Mouse (Mus musculus): ENCODE data around the gene Klf1. TPM values are rescaled to one million over a fixed set of nuclear protein-coding genes. Genes with fewer than 3 reads are reported as not detected.

Gene Klf1
- 0.16 and 0.51 TPM in 2 replicates for polyA plus RNA-seq (2012; rRNA removed; ENCODE audit: low replicate concordance)

DNA sequence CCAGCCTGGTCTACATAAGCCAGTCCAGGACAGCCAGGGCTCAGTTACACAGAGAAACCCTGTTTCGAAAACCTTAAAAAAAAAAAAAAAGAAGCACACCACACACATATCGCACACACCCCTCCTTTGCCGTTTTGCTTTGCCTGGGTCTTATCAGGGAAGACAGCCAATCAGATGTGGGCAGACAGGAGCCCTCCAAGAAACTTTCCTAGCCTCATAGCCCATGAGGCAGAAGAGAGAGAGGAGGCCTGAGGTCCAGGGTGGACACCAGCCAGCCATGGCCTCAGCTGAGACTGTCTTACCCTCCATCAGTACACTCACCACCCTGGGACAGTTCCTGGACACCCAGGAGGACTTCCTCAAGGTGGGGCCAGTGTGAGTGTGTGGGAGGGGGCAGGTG is at the start of gene Klf1:
Gene Klf1, plus strand, starts transcription at position 177 of the 400 bp plus-strand sequence.

GRCm38 (mm10) chr8:84856864-84857441 is 44.8 kb upstream of the Klf1 start, which contains the start of gene Farsa:
Farsa (plus strand) TSS chr8:84856989.

DNA sequence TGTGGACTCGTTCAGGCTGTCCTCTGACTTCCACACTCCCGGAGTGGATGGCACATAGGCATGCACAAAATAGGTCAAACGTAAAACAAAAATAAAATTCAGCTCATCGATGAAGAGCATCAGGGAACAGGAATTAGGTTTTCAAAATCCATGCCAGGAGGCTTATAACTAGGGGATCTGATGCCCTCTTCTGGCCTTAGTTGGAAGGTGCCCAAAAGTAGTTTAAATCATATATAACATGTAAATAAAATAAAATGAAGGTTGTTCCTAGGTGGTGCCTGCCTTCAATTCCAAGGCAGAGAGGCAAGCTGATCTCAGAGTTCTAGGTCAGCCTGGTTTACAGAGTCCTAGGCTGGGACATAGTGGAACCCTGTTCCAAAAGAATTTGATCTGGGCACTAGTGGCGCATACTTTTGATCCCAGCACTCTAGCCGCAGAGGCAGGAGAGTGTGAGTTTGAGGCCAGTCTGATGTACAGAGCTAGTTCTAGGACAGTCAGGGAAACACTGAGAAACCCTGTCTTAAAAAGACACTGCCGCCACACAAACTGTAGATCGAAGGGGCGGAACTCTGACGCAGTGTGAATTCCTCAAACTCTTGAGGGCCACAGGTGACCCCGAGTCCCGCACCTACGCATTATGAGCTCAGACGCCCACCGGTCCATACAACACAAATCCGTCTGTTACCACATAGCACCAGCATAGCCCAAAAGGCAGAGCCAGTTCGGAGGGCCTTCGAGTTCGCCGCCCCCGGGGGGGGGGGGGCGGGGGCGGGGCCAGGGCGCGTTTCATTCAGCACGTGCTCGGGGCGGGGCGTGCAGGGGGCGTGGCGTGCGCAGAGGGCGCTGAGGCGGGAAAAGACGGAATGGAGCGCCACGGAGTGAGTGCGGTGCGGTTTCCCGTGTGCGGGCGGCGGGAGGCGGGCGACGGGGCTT is 30.1 kb upstream of the Klf1 start, which contains the start of gene Syce2:
Gene Syce2, plus strand, starts transcription at position 736 of the 933 bp plus-strand sequence.

GRCm38 (mm10) chr8:84893709-84894134 is 8.0 kb upstream of the Klf1 start, which contains the start of gene Gcdh:
Gcdh (minus strand) TSS chr8:84893921.

GRCm38 (mm10) chr8:84908421-84909161 is 6.9 kb downstream of the Klf1 start, which contains the start of gene Dnase2a:
Dnase2a (plus strand) TSS chr8:84908560.

DNA sequence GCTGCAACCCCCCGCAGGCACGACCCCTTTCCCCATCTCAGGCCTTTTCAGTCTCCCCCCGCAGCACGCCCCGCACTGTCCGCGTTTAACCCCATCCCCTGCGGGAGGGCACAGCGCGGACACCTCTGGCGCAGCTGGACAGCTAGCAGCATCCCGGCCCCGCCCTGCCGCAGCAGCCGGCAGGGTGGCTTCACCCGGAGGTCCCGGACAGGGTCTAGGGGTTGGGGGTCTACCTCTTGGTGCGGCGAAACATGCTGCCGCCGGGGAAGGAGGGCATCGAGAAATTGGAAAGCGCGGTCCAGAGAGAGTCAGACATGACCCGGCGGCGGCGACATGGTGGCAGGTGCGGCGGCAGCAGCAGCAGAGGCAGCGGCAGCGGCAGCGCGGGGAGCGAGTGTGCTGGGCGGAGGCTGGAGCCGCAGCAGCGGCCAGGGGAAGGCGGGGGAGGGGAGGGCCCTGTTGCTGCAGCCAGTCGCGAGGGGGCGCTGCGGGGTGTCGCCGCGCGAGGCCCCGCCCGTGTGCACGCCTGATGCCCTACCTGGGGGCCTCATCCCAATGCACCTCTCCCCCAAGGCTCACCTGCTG is 35.3 kb downstream of the Klf1 start, which contains the start of gene Mast1:
Gene Mast1, minus strand, starts transcription at position 398 of the 585 bp plus-strand sequence.

GRCm38 (mm10) chr8:84946528-84947240 is 45.0 kb downstream of the Klf1 start, which contains the start of gene Rtbdn:
Rtbdn (plus strand) TSS chr8:84946991.

Other genes with a start within 250 kb of the Klf1 start
- gene Ier2, start 239.1 kb upstream of the Klf1 start, polyA plus RNA-seq (2012; rRNA removed; ENCODE audit: low replicate concordance) = 10.0 and 33.4 TPM in 2 replicates
- gene Trmt1, start 215.6 kb upstream of the Klf1 start, polyA plus RNA-seq (2012; rRNA removed; ENCODE audit: low replicate concordance) = 97.6 and 166 TPM in 2 replicates
- 89.1 and 102 TPM in 2 replicates for gene Nacc1, start 214.1 kb upstream of the Klf1 start, polyA plus RNA-seq (2012; rRNA removed; ENCODE audit: low replicate concordance)
- 25.7 and 54.6 TPM in 2 replicates for gene Lyl1, start 200.5 kb upstream of the Klf1 start, polyA plus RNA-seq (2012; rRNA removed; ENCODE audit: low replicate concordance)
- 2.0 and 4.5 TPM in 2 replicates for gene G430095P16Rik, start 178.9 kb upstream of the Klf1 start, polyA plus RNA-seq (2012; rRNA removed; ENCODE audit: low replicate concordance)
- 59.5 and 91.6 TPM in 2 replicates for gene Nfix, start 101.6 kb upstream of the Klf1 start, polyA plus RNA-seq (2012; rRNA removed; ENCODE audit: low replicate concordance)
- 2.4 and 2.9 TPM in 2 replicates for gene Dand5, start 79.1 kb upstream of the Klf1 start, polyA plus RNA-seq (2012; rRNA removed; ENCODE audit: low replicate concordance)
- 13.8 and 69.9 TPM in 2 replicates for gene Gadd45gip1, start 70.4 kb upstream of the Klf1 start, polyA plus RNA-seq (2012; rRNA removed; ENCODE audit: low replicate concordance)
- gene Rad23a, start 61.3 kb upstream of the Klf1 start, polyA plus RNA-seq (2012; rRNA removed; ENCODE audit: low replicate concordance) = 82.5 and 118 TPM in 2 replicates
- 159 and 214 TPM in 2 replicates for gene Calr, start 55.0 kb upstream of the Klf1 start, polyA plus RNA-seq (2012; rRNA removed; ENCODE audit: low replicate concordance)
- 45.3 and 57.4 TPM in 2 replicates for gene Farsa, start 44.9 kb upstream of the Klf1 start, polyA plus RNA-seq (2012; rRNA removed; ENCODE audit: low replicate concordance)
- 0.81 and 0.99 TPM in 2 replicates for gene Syce2, start 29.8 kb upstream of the Klf1 start, polyA plus RNA-seq (2012; rRNA removed; ENCODE audit: low replicate concordance)
- 105 and 190 TPM in 2 replicates for gene Gcdh, start 8.0 kb upstream of the Klf1 start, polyA plus RNA-seq (2012; rRNA removed; ENCODE audit: low replicate concordance)
- 41.2 and 44.9 TPM in 2 replicates for gene Dnase2a, start 6.6 kb downstream of the Klf1 start, polyA plus RNA-seq (2012; rRNA removed; ENCODE audit: low replicate concordance)
- 0.14 and 0.35 TPM in 2 replicates for gene Mast1, start 35.4 kb downstream of the Klf1 start, polyA plus RNA-seq (2012; rRNA removed; ENCODE audit: low replicate concordance)
- not detected in 2 replicates for gene Rtbdn, start 45.1 kb downstream of the Klf1 start, polyA plus RNA-seq (2012; rRNA removed; ENCODE audit: low replicate concordance)
- 2.1 TPM in 1 of 2 replicates, not detected in the other for gene Gm49661, start 67.5 kb downstream of the Klf1 start, polyA plus RNA-seq (2012; rRNA removed; ENCODE audit: low replicate concordance)
- 111 and 179 TPM in 2 replicates for gene Prdx2, start 67.7 kb downstream of the Klf1 start, polyA plus RNA-seq (2012; rRNA removed; ENCODE audit: low replicate concordance)
- 44.4 and 48.4 TPM in 2 replicates for gene Rnaseh2a, start 67.8 kb downstream of the Klf1 start, polyA plus RNA-seq (2012; rRNA removed; ENCODE audit: low replicate concordance)
- gene Junb, start 76.8 kb downstream of the Klf1 start, polyA plus RNA-seq (2012; rRNA removed; ENCODE audit: low replicate concordance) = 50.5 and 206 TPM in 2 replicates
- gene Hook2, start 88.7 kb downstream of the Klf1 start, polyA plus RNA-seq (2012; rRNA removed; ENCODE audit: low replicate concordance) = 7.7 and 9.8 TPM in 2 replicates
- 0.11 TPM in 1 of 2 replicates, not detected in the other for gene Best2, start 112.6 kb downstream of the Klf1 start, polyA plus RNA-seq (2012; rRNA removed; ENCODE audit: low replicate concordance)
- gene Asna1, start 123.4 kb downstream of the Klf1 start, polyA plus RNA-seq (2012; rRNA removed; ENCODE audit: low replicate concordance) = 106 and 148 TPM in 2 replicates
- 44.8 and 82.2 TPM in 2 replicates for gene Trir, start 124.9 kb downstream of the Klf1 start, polyA plus RNA-seq (2012; rRNA removed; ENCODE audit: low replicate concordance)
- 63.6 and 82.2 TPM in 2 replicates for gene Tnpo2, start 135.0 kb downstream of the Klf1 start, polyA plus RNA-seq (2012; rRNA removed; ENCODE audit: low replicate concordance)
- 39.5 and 40.0 TPM in 2 replicates for gene Fbxw9, start 158.1 kb downstream of the Klf1 start, polyA plus RNA-seq (2012; rRNA removed; ENCODE audit: low replicate concordance)
- gene Gm5741, start 166.1 kb downstream of the Klf1 start, polyA plus RNA-seq (2012; rRNA removed; ENCODE audit: low replicate concordance) = not detected in 2 replicates
- 37.4 and 72.8 TPM in 2 replicates for gene Dhps, start 169.8 kb downstream of the Klf1 start, polyA plus RNA-seq (2012; rRNA removed; ENCODE audit: low replicate concordance)
- gene Wdr83os, start 178.8 kb downstream of the Klf1 start, polyA plus RNA-seq (2012; rRNA removed; ENCODE audit: low replicate concordance) = 123 and 209 TPM in 2 replicates
- gene Wdr83, start 179.4 kb downstream of the Klf1 start, polyA plus RNA-seq (2012; rRNA removed; ENCODE audit: low replicate concordance) = 25.9 and 27.9 TPM in 2 replicates
- 95.4 and 120 TPM in 2 replicates for gene Man2b1, start 181.3 kb downstream of the Klf1 start, polyA plus RNA-seq (2012; rRNA removed; ENCODE audit: low replicate concordance)
- gene Zfp791, start 221.2 kb downstream of the Klf1 start, polyA plus RNA-seq (2012; rRNA removed; ENCODE audit: low replicate concordance) = 0.25 and 0.57 TPM in 2 replicates
- gene Cks1brt, start 250.0 kb downstream of the Klf1 start, polyA plus RNA-seq (2012; rRNA removed; ENCODE audit: low replicate concordance) = not detected in 2 replicates

Data from mammary gland, adult 2 months (tissue).